Mouse (Mus musculus) lung, postnatal 0 days (tissue): ENCODE data around the gene Lhfpl3.

ENCODE experiments used
- CTCF ChIP-seq: IDR thresholded peaks from 2 replicates; pipeline ENCODE4 v1.5.1; 2016; ENCODE audit warnings: antibody characterized with exemption, mild to moderate bottlenecking
- EP300 ChIP-seq: IDR thresholded peaks from 2 replicates; pipeline ENCODE4 v1.6.1; 2016; ENCODE audit warnings: antibody characterized with exemption, mild to moderate bottlenecking, control low read depth

- TF ChIP-seq CTCF = no peak
- TF ChIP-seq EP300 = no peak
These were observed 365.4 kb downstream of the Lhfpl3 start for GRCm38 (mm10) chr5:23111307-23111706.
